Mouse (Mus musculus) spleen, adult 2 months (tissue): ENCODE measurements around the gene Zfp787. TPM values are rescaled to one million over a fixed set of nuclear protein-coding genes. Genes with fewer than 3 reads are reported as not detected.
A peak's percentile ranks its signal among the peaks of the same experiment; 100 is the strongest.

Experiments used
- DNase-seq, 2 experiments: peaks; one replicate each; pipeline versions ENCODE4 v3.0.0 to v3.0.0-alpha.2; 2012 to 2021; ENCODE audit warnings: low spot score in 2 of 2, low read depth in 1 of 2
- H3K27ac ChIP-seq: fragments of 200-500 bp; 2 replicates; pipeline ENCODE4 v1.5.1; 2012; ENCODE audit warnings: low read length, inconsistent platforms; ENCODE audit not compliant: insufficient read depth
- H3K27me3 ChIP-seq: fragments of 200-500 bp; 2 replicates; pipeline ENCODE4 v1.6.1; 2012; ENCODE audit warnings: mild to moderate bottlenecking, moderate library complexity, low read length, inconsistent platforms; ENCODE audit not compliant: control insufficient read depth, insufficient read depth
- H3K36me3 ChIP-seq: fragments of 200-500 bp; 2 replicates; pipeline ENCODE4 v1.6.1; 2012; ENCODE audit warnings: mild to moderate bottlenecking, low read length, inconsistent platforms; ENCODE audit not compliant: control insufficient read depth, insufficient read depth
- H3K4me1 ChIP-seq: fragments of 200-500 bp; 2 replicates; pipeline ENCODE4 v1.6.1; 2011; ENCODE audit warnings: inconsistent platforms; ENCODE audit not compliant: control insufficient read depth, insufficient read depth, insufficient read length
- H3K4me3 ChIP-seq: fragments of 200-500 bp; 2 replicates; pipeline ENCODE4 v1.5.1; 2011; ENCODE audit warnings: mild to moderate bottlenecking, inconsistent platforms; ENCODE audit not compliant: insufficient read depth, insufficient read length; ENCODE audit errors: extremely low read depth
- CTCF ChIP-seq: fragments of 200-500 bp; IDR thresholded peaks from 2 replicates; pipeline ENCODE4 v1.5.1; 2011; ENCODE audit warnings: mild to moderate bottlenecking, inconsistent platforms; ENCODE audit not compliant: insufficient read depth, insufficient read length, insufficient replicate concordance; ENCODE audit errors: extremely low read depth
- POLR2A ChIP-seq: fragments of 200-500 bp; IDR thresholded peaks from 2 replicates; pipeline ENCODE4 v1.6.1; 2011; ENCODE audit warnings: low read depth, low read length, inconsistent platforms
- WGBS: fragments of 180-500 bp; shearing (Covaris S2); methylation state at CpG from one replicate; pipeline ENCODE4 v1.1.7; 2018; 5-methylcytosine and 5-hydroxymethylcytosine counted together
- polyA plus RNA-seq: library from polyadenylated mRNA; depleted of rRNA; stranded (reverse); fragments of >200 nt; gene quantifications from 2 replicates; pipeline ENCODE4 v1.2.3, GENCODE M21; 2012

Gene Zfp787
- polyA plus RNA-seq, 1 experiment = 34.5 TPM

GRCm38 (mm10) chr7:6173872-6174271 is 18.1 kb upstream of the Zfp787 start:
- TF ChIP-seq CTCF (no peak), POLR2A (no peak)
- Histone ChIP-seq H3K4me1 (no peaks in the 10 kb centered on the region; the same call in 1 of the 2 replicates), H3K36me3 (no peaks in the 10 kb centered on the region), H3K27ac (no peak overlapping the region), H3K4me3 (no peak overlapping the region), H3K27me3 (no peaks in the 10 kb centered on the region)
- WGBS = 91% methylated on average over 8 of the region's 8 CpGs
- DNase-seq = no peak

- Histone ChIP-seq H3K4me3 (peak overlapping the region; percentile 87), H3K4me1 (no peaks in the 10 kb centered on the region; the same call in 1 of the 2 replicates), H3K27me3 (no peaks in the 10 kb centered on the region), H3K27ac (no peak overlapping the region; the same call in 1 of the 2 replicates), H3K36me3 (no peaks in the 10 kb centered on the region)
- WGBS = 4% methylated on average over 27 of the region's 28 CpGs
- DNase-seq = no peak
- no peak for TF ChIP-seq POLR2A
- TF ChIP-seq CTCF = no peak
Observed at GRCm38 (mm10) chr7:6172674-6173244, 17.0 kb upstream of the Zfp787 start.

- H3K36me3 ChIP-seq = no peaks in the 10 kb centered on the region
- H3K4me1 ChIP-seq = no peaks in the 10 kb centered on the region; the same call in 1 of the 2 replicates
- 1% methylated on average over 37 of the region's 37 CpGs for WGBS
- H3K27me3 ChIP-seq = no peaks in the 10 kb centered on the region
- H3K4me3 ChIP-seq = peak within 1 kb of the TSS; percentile 87
- TF ChIP-seq CTCF (no peak), POLR2A (peak; percentile 27; the same call in 1 of the 2 replicates)
- peak within 1 kb of the TSS; percentile 66 for H3K27ac ChIP-seq
- DNase-seq = peak; percentile 88 to 95
Observed at GRCm38 (mm10) chr7:6172006-6172649, 16.3 kb upstream of the Zfp787 start, which contains the start of gene Zfp444. TSS of gene Zfp444 (plus strand) at chr7:6172226.

- TF ChIP-seq POLR2A (no peak), CTCF (peak; percentile 14; the same call in 1 of the 2 replicates)
- H3K36me3 ChIP-seq = no peaks in the 10 kb centered on the region
- H3K27me3 ChIP-seq = no peaks in the 10 kb centered on the region
- H3K4me3 ChIP-seq = peak overlapping the region; percentile 87
- H3K27ac ChIP-seq = peak overlapping the region; percentile 66
- peak; percentile 57 to 70 for DNase-seq
- no peaks in the 10 kb centered on the region; the same call in 1 of the 2 replicates for H3K4me1 ChIP-seq
- 2% methylated on average over 24 of the region's 24 CpGs for whole genome bisulfite sequencing
Observed at GRCm38 (mm10) chr7:6171444-6172005, 15.7 kb upstream of the Zfp787 start.

- no peak for DNase-seq
- TF ChIP-seq POLR2A (no peak), CTCF (no peak)
- Histone ChIP-seq H3K27ac (no peak overlapping the region), H3K36me3 (no peaks in the 10 kb centered on the region), H3K4me1 (no peaks in the 10 kb centered on the region; the same call in 1 of the 2 replicates), H3K27me3 (no peaks in the 10 kb centered on the region), H3K4me3 (no peak overlapping the region)
- WGBS = 44% methylated on average over 6 of the region's 6 CpGs
Observed at GRCm38 (mm10) chr7:6170871-6171270, 15.1 kb upstream of the Zfp787 start.

GRCm38 (mm10) chr7:6170391-6170790 is 14.6 kb upstream of the Zfp787 start:
- H3K4me3 ChIP-seq = no peak overlapping the region
- 62% methylated on average over 9 of the region's 9 CpGs for WGBS
- no peaks in the 10 kb centered on the region; the same call in 1 of the 2 replicates for H3K4me1 ChIP-seq
- no peaks in the 10 kb centered on the region for H3K36me3 ChIP-seq
- H3K27me3 ChIP-seq = no peaks in the 10 kb centered on the region
- DNase-seq = no peak
- TF ChIP-seq CTCF (no peak), POLR2A (no peak)
- 0 out of 2 replicates have a peak overlapping the region, but pooled peaks have one; percentile 9 for H3K27ac ChIP-seq

- DNase-seq = no peak
- Histone ChIP-seq H3K36me3 (no peaks in the 10 kb centered on the region), H3K4me1 (no peaks in the 10 kb centered on the region; the same call in 1 of the 2 replicates), H3K27me3 (no peaks in the 10 kb centered on the region), H3K4me3 (no peak overlapping the region), H3K27ac (no peak overlapping the region)
- TF ChIP-seq POLR2A (no peak), CTCF (no peak)
- WGBS = 79% methylated on average over 3 of the region's 3 CpGs
Observed at GRCm38 (mm10) chr7:6169403-6169802, 13.6 kb upstream of the Zfp787 start.
